Mouse (Mus musculus) neural tube, embryonic 15.5 days (tissue): ENCODE measurements around the gene Msrb3. TPM values are rescaled to one million over a fixed set of nuclear protein-coding genes. Genes with fewer than 3 reads are reported as not detected.

ENCODE experiments used
- ATAC-seq: fragments of 200-750 bp; cut with Nextera tagmentation; 2 replicates; pipeline ENCODE4 v1.8.0; 2017; ENCODE audit warnings: mild to moderate bottlenecking, moderate TSS enrichment, moderate library complexity; ENCODE audit not compliant: low FRiP score
- H3K27ac ChIP-seq: fragments of 300-500 bp; sonication (generic); replicated peaks from 2 replicates; pipeline ENCODE4 v1.5.1; 2015; ENCODE audit warnings: mild to moderate bottlenecking, inconsistent platforms
- H3K27me3 ChIP-seq: fragments of 300-500 bp; sonication (generic); replicated peaks from 2 replicates; pipeline ENCODE4 v1.6.1; 2015; ENCODE audit warnings: inconsistent platforms
- H3K36me3 ChIP-seq: fragments of 300-500 bp; sonication (generic); 2 replicates; pipeline ENCODE4 v1.6.1; 2015; ENCODE audit warnings: inconsistent platforms
- H3K4me1 ChIP-seq: fragments of 300-500 bp; sonication (generic); 2 replicates; pipeline ENCODE4 v1.6.1; 2015; ENCODE audit warnings: inconsistent platforms
- H3K4me2 ChIP-seq: fragments of 300-500 bp; sonication (generic); 2 replicates; pipeline ENCODE4 v1.6.1; 2015; ENCODE audit warnings: inconsistent platforms, mild to moderate bottlenecking, moderate library complexity
- H3K4me3 ChIP-seq: fragments of 300-500 bp; sonication (generic); replicated peaks from 2 replicates; pipeline ENCODE4 v1.5.1; 2015; ENCODE audit warnings: mild to moderate bottlenecking, inconsistent platforms
- H3K9ac ChIP-seq: fragments of 300-500 bp; sonication (generic); replicated peaks from 2 replicates; pipeline ENCODE4 v1.6.1; 2015; ENCODE audit warnings: mild to moderate bottlenecking, inconsistent platforms
- H3K9me3 ChIP-seq: fragments of 300-500 bp; sonication (generic); replicated peaks from 2 replicates; pipeline ENCODE4 v1.6.1; 2016; ENCODE audit warnings: inconsistent platforms
- WGBS: fragments of 180-500 bp; shearing (Covaris S2); methylation state at CpG from one replicate; pipeline ENCODE4 v1.1.7; 2015; ENCODE audit warnings: mixed read lengths; 5-methylcytosine and 5-hydroxymethylcytosine counted together
- polyA plus RNA-seq: library from polyadenylated mRNA; unstranded; fragments of >200 nt; fragmentation: Nextera tagmentation; extraction: Ambion mirVana; gene quantifications from 2 replicates; pipeline ENCODE4 v1.2.1, GENCODE M21; 2015

Msrb3 gene
- polyA plus RNA-seq, 1 experiment from 2014 or later, result 1.2 TPM

- no peaks in the 10 kb centered on the region for H3K36me3 ChIP-seq
- H3K9ac ChIP-seq, result no peak overlapping the region
- no peak for ATAC-seq
- H3K27ac ChIP-seq, result no peak overlapping the region
- WGBS, result 94% methylated on average over 5 of the region's 5 CpGs
- peaks cover 2% of the 10 kb centered on the region; the same call in 1 of the 2 replicates for H3K4me1 ChIP-seq
- H3K27me3 ChIP-seq, result no peaks in the 10 kb centered on the region
- H3K9me3 ChIP-seq, result no peaks in the 10 kb centered on the region
- H3K4me3 ChIP-seq, result no peak overlapping the region
- H3K4me2 ChIP-seq, result no peak overlapping the region
Measured at GRCm38 (mm10) chr10:120916250-120916649, 17.3 kb upstream of the Msrb3 start.

- Histone ChIP-seq H3K4me3 (no peak overlapping the region), H3K36me3 (no peaks in the 10 kb centered on the region), H3K9ac (no peak overlapping the region), H3K9me3 (no peaks in the 10 kb centered on the region), H3K27ac (no peak overlapping the region), H3K27me3 (no peaks in the 10 kb centered on the region), H3K4me2 (no peak overlapping the region), H3K4me1 (no peaks in the 10 kb centered on the region)
- WGBS, result 71% methylated on average over 15 of the region's 15 CpGs
- no peak for ATAC-seq
Measured at GRCm38 (mm10) chr10:120914948-120915631, 16.2 kb upstream of the Msrb3 start.

- H3K36me3 ChIP-seq, result no peaks in the 10 kb centered on the region
- no peaks in the 10 kb centered on the region for H3K4me1 ChIP-seq
- H3K9ac ChIP-seq, result no peak overlapping the region
- H3K4me2 ChIP-seq, result no peak overlapping the region
- no peak for ATAC-seq
- WGBS, result 74% methylated on average over 7 of the region's 7 CpGs
- H3K9me3 ChIP-seq, result no peaks in the 10 kb centered on the region
- no peaks in the 10 kb centered on the region for H3K27me3 ChIP-seq
- H3K27ac ChIP-seq, result no peak overlapping the region
- no peak overlapping the region for H3K4me3 ChIP-seq
Measured at GRCm38 (mm10) chr10:120914286-120914685, 15.4 kb upstream of the Msrb3 start.

- Histone ChIP-seq H3K4me1 (no peaks in the 10 kb centered on the region), H3K9me3 (no peaks in the 10 kb centered on the region), H3K27me3 (no peaks in the 10 kb centered on the region), H3K4me3 (no peak overlapping the region), H3K9ac (no peak overlapping the region), H3K4me2 (no peak overlapping the region), H3K27ac (no peak overlapping the region), H3K36me3 (no peaks in the 10 kb centered on the region)
- no peak for ATAC-seq
- 80% methylated on average over 7 of the region's 7 CpGs for WGBS
Measured at GRCm38 (mm10) chr10:120913796-120914195, 14.9 kb upstream of the Msrb3 start.

GRCm38 (mm10) chr10:120911971-120912370 lies 13.1 kb upstream of the Msrb3 start:
- Histone ChIP-seq H3K9ac (no peak overlapping the region), H3K27me3 (no peaks in the 10 kb centered on the region), H3K4me1 (no peaks in the 10 kb centered on the region), H3K4me3 (no peak overlapping the region), H3K4me2 (no peak overlapping the region), H3K9me3 (no peaks in the 10 kb centered on the region), H3K36me3 (no peaks in the 10 kb centered on the region), H3K27ac (no peak overlapping the region)
- ATAC-seq, result no peak
- WGBS, result 87% methylated on average over 4 of the region's 4 CpGs

- no peak overlapping the region for H3K27ac ChIP-seq
- H3K27me3 ChIP-seq, result no peaks in the 10 kb centered on the region
- no peak overlapping the region for H3K4me2 ChIP-seq
- no peaks in the 10 kb centered on the region for H3K4me1 ChIP-seq
- ATAC-seq, result no peak
- no peaks in the 10 kb centered on the region for H3K9me3 ChIP-seq
- whole genome bisulfite sequencing, result 90% methylated on average over 11 of the region's 11 CpGs
- H3K36me3 ChIP-seq, result no peaks in the 10 kb centered on the region
- no peak overlapping the region for H3K4me3 ChIP-seq
- no peak overlapping the region for H3K9ac ChIP-seq
Measured at GRCm38 (mm10) chr10:120908776-120909574, 10.1 kb upstream of the Msrb3 start.

- Histone ChIP-seq H3K4me2 (no peak overlapping the region), H3K4me1 (peaks cover 5% of the 10 kb centered on the region; the same call in 1 of the 2 replicates), H3K27me3 (peaks cover 7% of the 10 kb centered on the region), H3K9ac (no peak overlapping the region), H3K9me3 (no peaks in the 10 kb centered on the region), H3K27ac (no peak overlapping the region), H3K36me3 (no peaks in the 10 kb centered on the region), H3K4me3 (no peak overlapping the region)
- no peak for ATAC-seq
- 93% methylated on average over 10 of the region's 10 CpGs for WGBS
Measured at GRCm38 (mm10) chr10:120904676-120905075, 5.8 kb upstream of the Msrb3 start.

GRCm38 (mm10) chr10:120903843-120904468 lies 5.1 kb upstream of the Msrb3 start:
- no peak overlapping the region for H3K27ac ChIP-seq
- peaks cover 7% of the 10 kb centered on the region for H3K27me3 ChIP-seq
- H3K36me3 ChIP-seq, result no peaks in the 10 kb centered on the region
- no peak for ATAC-seq
- WGBS, result 78% methylated on average over 4 of the region's 4 CpGs
- H3K4me2 ChIP-seq, result no peak overlapping the region
- no peak overlapping the region for H3K9ac ChIP-seq
- H3K9me3 ChIP-seq, result no peaks in the 10 kb centered on the region
- H3K4me3 ChIP-seq, result no peak overlapping the region
- peaks cover 9% of the 10 kb centered on the region for H3K4me1 ChIP-seq

- no peaks in the 10 kb centered on the region for H3K9me3 ChIP-seq
- no peak overlapping the region for H3K4me3 ChIP-seq
- no peak for ATAC-seq
- no peak overlapping the region for H3K9ac ChIP-seq
- 56% methylated on average over 9 of the region's 9 CpGs for WGBS
- peaks cover 17% of the 10 kb centered on the region for H3K4me1 ChIP-seq
- H3K4me2 ChIP-seq, result no peak overlapping the region
- no peak overlapping the region for H3K27ac ChIP-seq
- no peaks in the 10 kb centered on the region for H3K36me3 ChIP-seq
- peaks cover 11% of the 10 kb centered on the region for H3K27me3 ChIP-seq
Measured at GRCm38 (mm10) chr10:120901746-120902145, 2.8 kb upstream of the Msrb3 start.

GRCm38 (mm10) chr10:120900096-120900495 lies 1.2 kb upstream of the Msrb3 start:
- H3K36me3 ChIP-seq, result no peaks in the 10 kb centered on the region
- peaks cover 17% of the 10 kb centered on the region for H3K4me1 ChIP-seq
- peaks cover 11% of the 10 kb centered on the region for H3K27me3 ChIP-seq
- WGBS, result 50% methylated on average over 13 of the region's 13 CpGs
- no peak overlapping the region for H3K4me3 ChIP-seq
- 0 out of 2 replicates have a peak overlapping the region, but pooled peaks have one; percentile 1 for H3K4me2 ChIP-seq
- H3K27ac ChIP-seq, result no peak overlapping the region
- ATAC-seq, result no peak
- H3K9me3 ChIP-seq, result no peaks in the 10 kb centered on the region
- H3K9ac ChIP-seq, result no peak overlapping the region

- Histone ChIP-seq H3K9ac (peak overlapping the region; percentile 64), H3K4me3 (peak overlapping the region; percentile 62), H3K27ac (no peak overlapping the region), H3K4me2 (peak overlapping the region; percentile 97), H3K4me1 (peaks cover 17% of the 10 kb centered on the region), H3K9me3 (no peaks in the 10 kb centered on the region), H3K36me3 (no peaks in the 10 kb centered on the region), H3K27me3 (peaks cover 11% of the 10 kb centered on the region)
- no peak; the same call in 1 of the 2 replicates for ATAC-seq
- WGBS, result 1% methylated on average over 48 of the region's 49 CpGs
Measured at GRCm38 (mm10) chr10:120898357-120898756, 544 bp downstream of the Msrb3 start.
